Mouse (Mus musculus) liver, embryonic 13.5 days (tissue): ENCODE data around the gene Smo. TPM values are rescaled to one million over a fixed set of nuclear protein-coding genes. Genes with fewer than 3 reads are reported as not detected.

Source experiments
- ATAC-seq: fragments of 200-750 bp; cut with Nextera tagmentation; 2 replicates; pipeline ENCODE4 v1.8.0; 2017; ENCODE audit warnings: low read depth, mild to moderate bottlenecking, moderate number of reproducible peaks, moderate library complexity
- DNase-seq: peaks from one replicate; pipeline ENCODE4 v3.0.0; 2022
- H3K27ac ChIP-seq: fragments of 300-500 bp; sonication (generic); 2 replicates; pipeline ENCODE4 v1.5.1; 2015; ENCODE audit warnings: moderate library complexity, mild to moderate bottlenecking, inconsistent platforms
- H3K27me3 ChIP-seq: fragments of 300-500 bp; sonication (generic); 2 replicates; pipeline ENCODE4 v1.6.1; 2015; ENCODE audit warnings: mild to moderate bottlenecking, inconsistent platforms
- H3K36me3 ChIP-seq: fragments of 300-500 bp; sonication (generic); 2 replicates; pipeline ENCODE4 v1.6.1; 2015; ENCODE audit warnings: mild to moderate bottlenecking, inconsistent platforms
- H3K4me1 ChIP-seq: fragments of 300-500 bp; sonication (generic); replicated peaks from 2 replicates; pipeline ENCODE4 v1.6.1; 2015; ENCODE audit warnings: inconsistent platforms
- H3K4me2 ChIP-seq: fragments of 300-500 bp; sonication (generic); 2 replicates; pipeline ENCODE4 v1.6.1; 2015; ENCODE audit warnings: inconsistent platforms, mild to moderate bottlenecking, moderate library complexity
- H3K4me3 ChIP-seq: fragments of 300-500 bp; sonication (generic); replicated peaks from 2 replicates; pipeline ENCODE4 v1.5.1; 2015; ENCODE audit warnings: mild to moderate bottlenecking, inconsistent platforms
- H3K9ac ChIP-seq: fragments of 300-500 bp; sonication (generic); 2 replicates; pipeline ENCODE4 v1.6.1; 2015; ENCODE audit warnings: mild to moderate bottlenecking, inconsistent platforms
- H3K9me3 ChIP-seq: fragments of 300-500 bp; sonication (generic); replicated peaks from 2 replicates; pipeline ENCODE4 v1.6.1; 2016; ENCODE audit warnings: inconsistent platforms
- WGBS: fragments of 180-500 bp; shearing (Covaris S2); methylation state at CpG from one replicate; pipeline ENCODE4 v1.1.7; 2015; ENCODE audit not compliant: insufficient replicate concordance; 5-methylcytosine and 5-hydroxymethylcytosine counted together
- polyA plus RNA-seq: library from polyadenylated mRNA; unstranded; fragments of >200 nt; fragmentation: Nextera tagmentation; extraction: Ambion mirVana; gene quantifications from 2 replicates; pipeline ENCODE4 v1.2.1, GENCODE M21; 2015

Gene Smo
- 3.4 and 4.3 TPM in 2 replicates for polyA plus RNA-seq

GRCm38 (mm10) chr6:29735336-29735688 is at the start of gene Smo:
Gene Smo (plus strand): TSS chr6:29735503.
- Histone ChIP-seq H3K27ac (peak within 1 kb of the TSS; percentile 73), H3K4me2 (peak within 1 kb of the TSS; percentile 88), H3K4me1 (peaks cover 32% of the 10 kb centered on the region), H3K9me3 (no peaks in the 10 kb centered on the region), H3K36me3 (no peaks in the 10 kb centered on the region), H3K9ac (peak within 1 kb of the TSS; percentile 82), H3K27me3 (peaks cover 71% of the 10 kb centered on the region), H3K4me3 (peak within 1 kb of the TSS; percentile 70)
- DNase-seq (peak; percentile 54), ATAC-seq (peak; percentile 75)
- 0% methylated on average over 26 of the region's 30 CpGs for WGBS

GRCm38 (mm10) chr6:29685952-29686351 is 49.4 kb upstream of the Smo start:
- peaks cover 9% of the 10 kb centered on the region; the same call in 1 of the 2 replicates for H3K4me1 ChIP-seq
- no peaks in the 10 kb centered on the region for H3K36me3 ChIP-seq
- WGBS, result 77% methylated on average over 4 of the region's 4 CpGs
- no peak overlapping the region for H3K27ac ChIP-seq
- no peak overlapping the region for H3K4me3 ChIP-seq
- no peaks in the 10 kb centered on the region for H3K9me3 ChIP-seq
- no peak for ATAC-seq
- DNase-seq, result no peak
- no peak overlapping the region for H3K9ac ChIP-seq
- H3K4me2 ChIP-seq, result no peak overlapping the region
- H3K27me3 ChIP-seq, result peaks cover 37% of the 10 kb centered on the region

- Histone ChIP-seq H3K36me3 (no peaks in the 10 kb centered on the region), H3K27ac (no peak overlapping the region), H3K4me2 (no peak overlapping the region), H3K4me3 (no peak overlapping the region), H3K9me3 (no peaks in the 10 kb centered on the region), H3K4me1 (peaks cover 14% of the 10 kb centered on the region), H3K27me3 (peaks cover 53% of the 10 kb centered on the region), H3K9ac (no peak overlapping the region)
- ATAC-seq (no peak), DNase-seq (no peak)
- WGBS, result 70% methylated on average over 8 of the region's 8 CpGs
These were observed 45.8 kb upstream of the Smo start for GRCm38 (mm10) chr6:29689458-29689857.

- Histone ChIP-seq H3K9ac (peak within 1 kb of the TSS; percentile 100), H3K27ac (peak within 1 kb of the TSS; percentile 99), H3K4me3 (peak within 1 kb of the TSS; percentile 97), H3K27me3 (peaks cover 44% of the 10 kb centered on the region), H3K9me3 (no peaks in the 10 kb centered on the region), H3K4me1 (peaks cover 50% of the 10 kb centered on the region), H3K36me3 (peaks cover 9% of the 10 kb centered on the region), H3K4me2 (peak within 1 kb of the TSS; percentile 87)
- 0% methylated on average over 40 of the region's 41 CpGs for WGBS
- peak; percentile 92 for DNase-seq
- ATAC-seq, result peak; percentile 79
These were observed 41.4 kb upstream of the Smo start, which contains the start of gene Tspan33 for GRCm38 (mm10) chr6:29693953-29694352. Gene Tspan33 (plus strand): TSS chr6:29694222.

- Histone ChIP-seq H3K9me3 (no peaks in the 10 kb centered on the region), H3K4me2 (peak overlapping the region; percentile 87), H3K4me3 (peak overlapping the region; percentile 97), H3K9ac (peak overlapping the region; percentile 100), H3K27ac (peak overlapping the region; percentile 99), H3K27me3 (peaks cover 38% of the 10 kb centered on the region), H3K36me3 (peaks cover 9% of the 10 kb centered on the region), H3K4me1 (peaks cover 56% of the 10 kb centered on the region)
- 3% methylated on average over 34 of the region's 35 CpGs for WGBS
- no peak for DNase-seq
- no peak for ATAC-seq
These were observed 40.7 kb upstream of the Smo start for GRCm38 (mm10) chr6:29694375-29695289.

- H3K9me3 ChIP-seq, result no peaks in the 10 kb centered on the region
- peak overlapping the region; percentile 97 for H3K4me3 ChIP-seq
- 17% methylated on average over 3 of the region's 3 CpGs for WGBS
- peak overlapping the region; percentile 100 for H3K9ac ChIP-seq
- DNase-seq, result peak; percentile 57
- no peak for ATAC-seq
- H3K27me3 ChIP-seq, result peaks cover 31% of the 10 kb centered on the region
- peaks cover 58% of the 10 kb centered on the region for H3K4me1 ChIP-seq
- peaks cover 10% of the 10 kb centered on the region for H3K36me3 ChIP-seq
- H3K4me2 ChIP-seq, result peak overlapping the region; percentile 87
- peak overlapping the region; percentile 99 for H3K27ac ChIP-seq
These were observed 40.0 kb upstream of the Smo start for GRCm38 (mm10) chr6:29695290-29695674.

- Histone ChIP-seq H3K9ac (peak overlapping the region; percentile 100), H3K36me3 (peaks cover 15% of the 10 kb centered on the region), H3K27ac (peak overlapping the region; percentile 99), H3K27me3 (peaks cover 24% of the 10 kb centered on the region), H3K9me3 (no peaks in the 10 kb centered on the region), H3K4me2 (peak overlapping the region; percentile 87), H3K4me1 (peaks cover 65% of the 10 kb centered on the region), H3K4me3 (peak overlapping the region; percentile 97)
- DNase-seq, result peak; percentile 58
- 28% methylated on average over 7 of the region's 7 CpGs for WGBS
- no peak for ATAC-seq
These were observed 39.3 kb upstream of the Smo start for GRCm38 (mm10) chr6:29695975-29696374.

- DNase-seq, result no peak
- Histone ChIP-seq H3K9me3 (no peaks in the 10 kb centered on the region), H3K4me2 (peak overlapping the region; percentile 87), H3K27ac (peak overlapping the region; percentile 99), H3K4me1 (peaks cover 77% of the 10 kb centered on the region), H3K36me3 (peaks cover 23% of the 10 kb centered on the region), H3K4me3 (peak overlapping the region; percentile 97), H3K27me3 (peaks cover 12% of the 10 kb centered on the region), H3K9ac (peak overlapping the region; percentile 100)
- ATAC-seq, result no peak
These were observed 38.2 kb upstream of the Smo start for GRCm38 (mm10) chr6:29697139-29697538.

- Histone ChIP-seq H3K27me3 (peaks cover 8% of the 10 kb centered on the region), H3K4me1 (peaks cover 80% of the 10 kb centered on the region), H3K4me3 (peak overlapping the region; percentile 97), H3K27ac (peak overlapping the region; percentile 99), H3K36me3 (peaks cover 28% of the 10 kb centered on the region), H3K9me3 (no peaks in the 10 kb centered on the region), H3K4me2 (peak overlapping the region; percentile 87), H3K9ac (peak overlapping the region; percentile 100)
- peak; percentile 80 for ATAC-seq
- WGBS, result 9% methylated on average over 3 of the region's 3 CpGs
- peak; percentile 89 for DNase-seq
These were observed 37.8 kb upstream of the Smo start for GRCm38 (mm10) chr6:29697548-29697947.

GRCm38 (mm10) chr6:29699085-29699745 is 36.1 kb upstream of the Smo start:
- peaks cover 83% of the 10 kb centered on the region for H3K4me1 ChIP-seq
- peak; percentile 53 for ATAC-seq
- peak overlapping the region; percentile 97 for H3K4me3 ChIP-seq
- H3K27ac ChIP-seq, result peak overlapping the region; percentile 99
- peak overlapping the region; percentile 87 for H3K4me2 ChIP-seq
- DNase-seq, result peak; percentile 71
- H3K27me3 ChIP-seq, result no peaks in the 10 kb centered on the region
- 32% methylated on average over 7 of the region's 7 CpGs for WGBS
- H3K36me3 ChIP-seq, result peaks cover 38% of the 10 kb centered on the region
- peak overlapping the region; percentile 100 for H3K9ac ChIP-seq
- H3K9me3 ChIP-seq, result no peaks in the 10 kb centered on the region

GRCm38 (mm10) chr6:29701051-29701450 is 34.3 kb upstream of the Smo start:
- peak overlapping the region; percentile 86 for H3K9ac ChIP-seq
- H3K36me3 ChIP-seq, result peaks cover 56% of the 10 kb centered on the region
- WGBS, result 21% methylated on average over 6 of the region's 6 CpGs
- peak overlapping the region; percentile 82 for H3K4me2 ChIP-seq
- H3K4me3 ChIP-seq, result peak overlapping the region; percentile 58
- H3K27ac ChIP-seq, result peak overlapping the region; percentile 100
- ATAC-seq (peak; percentile 88), DNase-seq (peak; percentile 94)
- no peaks in the 10 kb centered on the region for H3K9me3 ChIP-seq
- no peaks in the 10 kb centered on the region for H3K27me3 ChIP-seq
- peaks cover 93% of the 10 kb centered on the region for H3K4me1 ChIP-seq
